Mouse (Mus musculus) brain, embryonic 14.5 days (tissue): Measurements from ENCODE around the gene Lyl1.

Experiments used
- CTCF ChIP-seq: fragments of 200-500 bp; IDR thresholded peaks from 2 replicates; pipeline ENCODE4 v1.5.1; 2012; ENCODE audit warnings: inconsistent platforms, mild to moderate bottlenecking, moderate library complexity, borderline replicate concordance; ENCODE audit not compliant: insufficient read depth, insufficient read length; ENCODE audit errors: extremely low read depth
- POLR2A ChIP-seq: fragments of 200-500 bp; IDR thresholded peaks from 2 replicates; pipeline ENCODE4 v1.6.1; 2012; ENCODE audit warnings: mild to moderate bottlenecking, inconsistent platforms, borderline replicate concordance; ENCODE audit not compliant: poor library complexity, insufficient read depth, insufficient read length, severe bottlenecking; ENCODE audit errors: extremely low read depth

DNA sequence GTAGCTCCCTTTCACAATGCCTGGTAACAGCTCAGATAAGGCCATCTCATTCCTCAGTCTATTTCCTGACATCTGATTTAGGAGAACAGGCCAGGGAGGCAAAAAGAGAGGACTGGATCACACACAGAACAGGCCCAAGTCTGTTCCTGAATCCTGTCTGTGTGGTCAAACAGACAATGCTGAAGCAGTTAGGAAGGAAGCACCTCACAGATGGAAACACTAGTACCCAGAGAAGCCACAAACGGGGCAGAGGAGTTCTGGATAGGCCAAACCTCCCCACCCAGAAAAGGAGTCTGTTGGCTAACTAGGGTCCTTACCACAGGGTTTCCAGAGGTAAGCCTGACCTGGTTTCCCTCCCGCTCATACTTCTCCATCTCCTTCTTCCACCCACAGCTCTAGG, 19.0 kb upstream of the Lyl1 start:
- TF ChIP-seq POLR2A = no peak
- no peak for TF ChIP-seq CTCF
